Mouse (Mus musculus) embryonic fibroblast, embryonic 13.5 days (primary cell): ENCODE data around the gene Rbm33. TPM values are rescaled to one million over a fixed set of nuclear protein-coding genes. Genes with fewer than 3 reads are reported as not detected.

Source experiments
- H3K27ac ChIP-seq: 2 replicates; pipeline ENCODE4 v1.5.1; 2012; ENCODE audit warnings: low read length, control low read depth, inconsistent platforms; ENCODE audit not compliant: insufficient read depth
- H3K4me1 ChIP-seq: 2 replicates; pipeline ENCODE4 v1.6.1; 2011; ENCODE audit warnings: low read length; ENCODE audit not compliant: control insufficient read depth, insufficient read depth
- H3K4me3 ChIP-seq: 2 replicates; pipeline ENCODE4 v1.5.1; 2011; ENCODE audit warnings: mild to moderate bottlenecking, control low read depth, low read length; ENCODE audit not compliant: insufficient read depth
- CTCF ChIP-seq: IDR thresholded peaks from 2 replicates; pipeline ENCODE4 v1.5.1; 2011; ENCODE audit warnings: mild to moderate bottlenecking, control low read depth, low read length, moderate library complexity, borderline replicate concordance; ENCODE audit not compliant: insufficient read depth
- POLR2A ChIP-seq: IDR thresholded peaks from 2 replicates; pipeline ENCODE4 v1.6.1; 2011; ENCODE audit warnings: low read depth, mild to moderate bottlenecking, control low read depth, low read length, moderate library complexity
- polyA plus RNA-seq: library from polyadenylated mRNA; stranded (reverse); fragments of >200 nt; gene quantifications from 2 replicates; pipeline ENCODE4 v1.2.4, GENCODE M21; 2011; ENCODE audit warnings: low read depth; ENCODE audit not compliant: missing spikeins, insufficient read length

Rbm33 gene
- polyA plus RNA-seq, 1 experiment: 26.4 TPM

DNA sequence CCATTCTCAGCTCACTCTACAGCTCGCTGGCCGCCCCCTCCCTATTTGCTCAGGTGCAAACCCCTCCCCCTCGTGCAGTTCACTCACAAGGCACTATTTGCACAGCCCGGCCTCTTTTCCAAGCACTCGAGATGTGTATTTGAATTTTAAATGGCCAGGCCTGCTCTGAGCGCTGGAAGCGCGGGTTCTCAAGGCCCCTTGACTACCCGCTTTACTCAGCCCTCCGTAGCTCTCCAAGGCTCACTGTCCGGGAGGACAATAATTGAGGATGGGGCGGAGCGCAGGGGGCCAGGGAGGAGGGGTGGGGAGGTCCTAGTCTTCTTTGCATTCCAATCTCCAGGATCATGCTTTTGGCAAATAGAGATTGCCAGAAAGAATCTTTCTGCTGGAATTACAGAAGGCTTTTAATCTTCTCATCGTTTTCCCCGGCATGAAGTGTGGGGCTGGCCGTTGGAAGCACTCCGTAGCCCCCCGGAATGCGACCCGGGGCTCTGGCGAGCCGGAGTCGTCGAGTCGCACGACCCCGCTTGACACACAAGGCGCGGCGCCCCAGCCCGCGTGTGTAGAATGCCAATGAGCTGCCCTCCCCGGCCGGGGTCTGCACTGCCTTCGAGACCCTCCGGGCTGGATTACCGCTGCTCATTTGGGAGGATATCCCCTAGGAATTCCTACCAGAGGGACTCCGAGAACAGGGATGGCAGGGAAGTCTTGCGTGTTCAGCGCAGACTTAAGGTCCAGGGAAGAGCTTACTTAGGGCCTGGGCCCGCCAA, 142.7 kb downstream of the Rbm33 start:
- Histone ChIP-seq H3K27ac (no peak overlapping the region), H3K4me1 (no peaks in the 10 kb centered on the region), H3K4me3 (no peak overlapping the region)
- no peak for TF ChIP-seq CTCF
- no peak for TF ChIP-seq POLR2A

GRCm38 (mm10) chr5:28460556-28461350, 143.8 kb downstream of the Rbm33 start:
- TF ChIP-seq POLR2A (no peak), CTCF (no peak)
- no peaks in the 10 kb centered on the region for H3K4me1 ChIP-seq
- no peak overlapping the region for H3K27ac ChIP-seq
- H3K4me3 ChIP-seq: no peak overlapping the region

DNA sequence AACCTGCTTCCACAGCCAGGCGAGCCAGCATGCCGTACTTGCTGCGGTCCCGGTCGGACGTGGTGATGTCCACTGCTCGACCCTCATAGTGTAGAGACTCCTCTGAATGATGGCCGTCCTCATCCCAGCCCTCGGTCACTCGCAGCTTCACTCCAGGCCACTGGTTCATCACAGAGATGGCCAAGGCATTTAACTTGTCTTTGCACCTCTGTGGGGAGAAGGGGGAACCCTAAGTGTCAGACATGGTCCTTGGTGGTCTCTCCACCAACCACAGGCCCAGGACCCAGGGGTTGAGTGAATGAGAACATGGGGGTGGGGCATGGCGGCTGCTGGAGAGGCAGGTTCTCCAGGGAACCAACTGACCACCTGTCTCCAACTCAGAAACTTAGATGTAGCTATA, 144.5 kb downstream of the Rbm33 start:
- H3K4me1 ChIP-seq: no peaks in the 10 kb centered on the region
- no peak overlapping the region for H3K27ac ChIP-seq
- H3K4me3 ChIP-seq: no peak overlapping the region
- TF ChIP-seq CTCF: no peak
- TF ChIP-seq POLR2A: no peak

GRCm38 (mm10) chr5:28462741-28463590, 146.0 kb downstream of the Rbm33 start:
- no peak overlapping the region for H3K4me3 ChIP-seq
- TF ChIP-seq POLR2A (no peak), CTCF (no peak)
- no peak overlapping the region for H3K27ac ChIP-seq
- H3K4me1 ChIP-seq: no peaks in the 10 kb centered on the region

DNA sequence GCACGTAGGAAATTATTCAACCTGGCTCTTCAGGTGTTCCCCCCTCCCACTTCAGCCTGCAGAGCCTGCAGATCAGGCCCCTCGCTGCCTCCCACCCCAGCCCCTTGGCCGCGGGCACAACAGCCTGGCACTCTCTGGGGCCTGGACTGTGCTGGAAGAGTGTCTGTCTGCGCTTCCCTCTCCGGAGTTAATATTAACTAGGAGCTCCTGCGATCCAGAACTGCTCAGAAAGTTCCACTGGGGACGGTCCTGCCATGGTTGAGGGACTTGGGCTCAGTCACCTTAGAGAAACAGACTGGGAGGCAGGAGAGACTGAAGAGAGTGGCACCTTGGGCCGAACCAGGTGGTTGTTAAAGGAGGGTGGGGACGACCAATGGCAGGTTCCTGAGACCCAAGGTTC, 146.7 kb downstream of the Rbm33 start:
- Histone ChIP-seq H3K4me3 (no peak overlapping the region), H3K4me1 (no peaks in the 10 kb centered on the region), H3K27ac (no peak overlapping the region)
- TF ChIP-seq POLR2A (no peak), CTCF (no peak)

DNA sequence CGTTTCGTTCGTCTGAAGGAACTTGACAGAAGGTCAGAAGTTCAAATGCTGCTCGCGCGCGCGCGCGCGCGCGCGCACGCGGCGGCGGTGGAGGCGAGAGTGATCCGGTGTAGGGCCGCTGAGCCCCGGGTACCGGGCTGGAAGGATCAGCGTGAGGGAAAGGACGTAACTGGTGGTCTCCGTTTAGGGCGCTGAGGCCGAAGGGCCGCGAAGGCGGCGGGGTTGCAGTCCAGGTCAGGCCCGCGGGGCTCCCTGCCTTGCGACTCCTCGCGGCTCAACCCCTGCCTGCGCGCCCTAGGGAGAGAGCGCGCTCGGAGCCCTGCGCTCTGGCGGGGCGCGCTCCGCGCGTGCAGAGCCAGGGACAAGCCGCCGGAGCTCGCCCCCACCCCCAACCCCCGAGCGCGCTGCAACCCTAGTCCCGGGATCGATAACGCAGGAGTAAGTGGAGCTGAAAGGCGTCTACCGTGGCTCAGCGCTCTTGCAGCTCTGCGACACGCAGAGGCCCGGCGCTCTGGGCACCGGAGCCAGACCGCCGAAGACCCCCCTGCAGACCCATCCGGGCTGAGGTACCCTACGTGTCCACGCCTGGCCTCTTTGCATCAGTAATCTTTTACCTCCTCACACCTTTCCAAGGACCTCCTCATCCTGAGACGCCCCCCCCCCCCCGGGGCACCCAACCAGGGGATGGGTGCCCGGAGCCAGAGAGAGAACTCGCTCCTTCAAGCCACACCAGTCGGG, 147.6 kb downstream of the Rbm33 start:
- H3K27ac ChIP-seq: no peak overlapping the region
- peak overlapping the region; percentile 13; the same call in 1 of the 2 replicates for H3K4me3 ChIP-seq
- no peaks in the 10 kb centered on the region for H3K4me1 ChIP-seq
- TF ChIP-seq POLR2A (no peak), CTCF (no peak)

GRCm38 (mm10) chr5:28465099-28465406, 148.1 kb downstream of the Rbm33 start:
- H3K27ac ChIP-seq: no peak overlapping the region
- H3K4me1 ChIP-seq: no peaks in the 10 kb centered on the region
- TF ChIP-seq CTCF (no peak), POLR2A (no peak)
- H3K4me3 ChIP-seq: no peak overlapping the region

GRCm38 (mm10) chr5:28465526-28465925, 148.6 kb downstream of the Rbm33 start:
- H3K27ac ChIP-seq: no peak overlapping the region
- no peaks in the 10 kb centered on the region for H3K4me1 ChIP-seq
- TF ChIP-seq POLR2A (no peak), CTCF (no peak)
- H3K4me3 ChIP-seq: no peak overlapping the region

DNA sequence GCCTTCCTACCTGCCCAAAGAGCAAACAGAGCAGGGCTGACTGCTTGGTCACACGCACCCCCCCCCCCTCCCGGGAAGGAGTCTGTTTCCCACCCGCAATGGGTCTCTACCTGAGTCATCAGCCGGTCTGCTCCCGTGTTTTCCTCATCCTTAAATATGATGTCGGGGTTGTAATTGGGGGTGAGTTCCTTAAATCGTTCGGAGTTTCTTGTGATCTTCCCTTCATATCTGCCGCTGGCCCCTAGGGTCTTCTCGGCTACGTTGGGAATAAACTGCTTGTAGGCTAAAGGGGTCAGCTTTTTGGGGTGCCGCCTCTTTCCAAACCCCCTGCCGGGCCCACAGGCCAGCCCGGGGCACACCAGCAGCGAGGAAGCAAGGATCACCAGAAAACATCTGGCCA, 149.4 kb downstream of the Rbm33 start:
- Histone ChIP-seq H3K4me1 (no peaks in the 10 kb centered on the region), H3K27ac (no peak overlapping the region), H3K4me3 (no peak overlapping the region)

More for the DNA sequence above, 149.4 kb downstream of the Rbm33 start:
- TF ChIP-seq CTCF (no peak), POLR2A (no peak)
